Mouse (Mus musculus): ENCODE results near the gene Arf5.

The Arf5 gene

GRCm38 (mm10) chr6:28423313-28423712 is at the start of gene Arf5:
Gene Arf5, plus strand, starts transcription at chr6:28423560.
- peak; percentile 64 for DNase-seq (ENCODE audit: low read depth)

- no peak for DNase-seq (ENCODE audit: low read depth)
Observed at GRCm38 (mm10) chr6:28381983-28382382, 41.4 kb upstream of the Arf5 start.

GRCm38 (mm10) chr6:28385169-28385568 is 38.2 kb upstream of the Arf5 start:
- DNase-seq (ENCODE audit: low read depth): no peak

- DNase-seq (ENCODE audit: low read depth): no peak
Observed at GRCm38 (mm10) chr6:28389038-28389437, 34.3 kb upstream of the Arf5 start.

- DNase-seq (ENCODE audit: low read depth): no peak
Observed at GRCm38 (mm10) chr6:28396051-28396852, 27.1 kb upstream of the Arf5 start.

GRCm38 (mm10) chr6:28396853-28397457 is 26.4 kb upstream of the Arf5 start:
- no peak for DNase-seq (ENCODE audit: low read depth)

- DNase-seq (ENCODE audit: low read depth): no peak
Observed at GRCm38 (mm10) chr6:28397681-28398203, 25.6 kb upstream of the Arf5 start, which contains the start of gene Zfp800. Gene Zfp800, minus strand, starts transcription at chr6:28398005.

- no peak for DNase-seq (ENCODE audit: low read depth)
Observed at GRCm38 (mm10) chr6:28398726-28399125, 24.6 kb upstream of the Arf5 start.

GRCm38 (mm10) chr6:28399791-28400190 is 23.6 kb upstream of the Arf5 start:
- no peak for DNase-seq (ENCODE audit: low read depth)

- DNase-seq (ENCODE audit: low read depth): no peak
Observed at GRCm38 (mm10) chr6:28410053-28410452, 13.3 kb upstream of the Arf5 start.

- DNase-seq (ENCODE audit: low read depth): no peak
Observed at GRCm38 (mm10) chr6:28411236-28411635, 12.1 kb upstream of the Arf5 start.

- no peak for DNase-seq (ENCODE audit: low read depth)
Observed at GRCm38 (mm10) chr6:28416981-28417380, 6.4 kb upstream of the Arf5 start.

- DNase-seq (ENCODE audit: low read depth): no peak
Observed at GRCm38 (mm10) chr6:28418449-28418848, 4.9 kb upstream of the Arf5 start.

GRCm38 (mm10) chr6:28419673-28420072 is 3.7 kb upstream of the Arf5 start:
- no peak for DNase-seq (ENCODE audit: low read depth)

GRCm38 (mm10) chr6:28420361-28420760 is 3.0 kb upstream of the Arf5 start:
- no peak for DNase-seq (ENCODE audit: low read depth)

- no peak for DNase-seq (ENCODE audit: low read depth)
Observed at GRCm38 (mm10) chr6:28420865-28421264, 2.5 kb upstream of the Arf5 start.

- peak; percentile 93 for DNase-seq (ENCODE audit: low read depth)
Observed at GRCm38 (mm10) chr6:28421469-28422000, 1.8 kb upstream of the Arf5 start.

GRCm38 (mm10) chr6:28422651-28423290 is 589 bp upstream of the Arf5 start:
- no peak for DNase-seq (ENCODE audit: low read depth)

- DNase-seq (ENCODE audit: low read depth): no peak
Observed at GRCm38 (mm10) chr6:28423767-28424695, 671 bp downstream of the Arf5 start.

GRCm38 (mm10) chr6:28425019-28425418 is 1.7 kb downstream of the Arf5 start:
- DNase-seq (ENCODE audit: low read depth): no peak

- DNase-seq (ENCODE audit: low read depth): no peak
Observed at GRCm38 (mm10) chr6:28427096-28427839, 3.9 kb downstream of the Arf5 start, which contains the start of gene Fscn3. Gene Fscn3, plus strand, starts transcription at chr6:28427789.
